Mouse (Mus musculus) MEL (cell line): Measurements from ENCODE around the gene Prcd.

ENCODE experiments used
- CTCF ChIP-seq, 3 experiments: IDR thresholded peaks in 2 of 3; conservative IDR thresholded peaks in 1 of 3; 2 replicates each; pipeline ENCODE4 v1.5.1; 2011 to 2012; ENCODE audit warnings: low read length in 3 of 3, low read depth in 2 of 3, mild to moderate bottlenecking in 2 of 3, improper control_type of control experiment in 1 of 3, inconsistent platforms in 1 of 3, mixed read lengths in 1 of 3, moderate library complexity in 1 of 3; ENCODE audit not compliant: control insufficient read depth in 1 of 3, insufficient read depth in 1 of 3, poor library complexity in 1 of 3, severe bottlenecking in 1 of 3
- E2F4 ChIP-seq: IDR thresholded peaks from 2 replicates; pipeline ENCODE4 v1.6.1; 2011; ENCODE audit warnings: low read depth, low read length, improper control_type of control experiment, borderline replicate concordance
- EP300 ChIP-seq, 2 experiments: IDR thresholded peaks; 2 replicates each; pipeline ENCODE4 v1.6.1; 2011; ENCODE audit warnings: improper control_type of control experiment in 2 of 2, low read length in 2 of 2, low read depth in 1 of 2, mild to moderate bottlenecking in 1 of 2
- GATA1 ChIP-seq: IDR thresholded peaks from 2 replicates; pipeline ENCODE4 v1.6.1; 2011; ENCODE audit warnings: low read depth, low read length, improper control_type of control experiment
- HCFC1 ChIP-seq: IDR thresholded peaks from 2 replicates; pipeline ENCODE4 v1.6.1; 2012; ENCODE audit warnings: low read depth, mild to moderate bottlenecking, inconsistent platforms, low read length, improper control_type of control experiment, moderate library complexity
- JUND ChIP-seq: IDR thresholded peaks from 2 replicates; pipeline ENCODE4 v1.6.1; 2011; ENCODE audit warnings: low read depth, mild to moderate bottlenecking, improper control_type of control experiment, low read length
- MAFK ChIP-seq: IDR thresholded peaks from 2 replicates; pipeline ENCODE4 v1.6.1; 2011; ENCODE audit warnings: low read depth, mild to moderate bottlenecking, low read length, improper control_type of control experiment, borderline replicate concordance
- MAX ChIP-seq: IDR thresholded peaks from 2 replicates; pipeline ENCODE4 v1.6.1; 2011; ENCODE audit warnings: low read length, improper control_type of control experiment
- MXI1 ChIP-seq: IDR thresholded peaks from 2 replicates; pipeline ENCODE4 v1.6.1; 2011; ENCODE audit warnings: mild to moderate bottlenecking, low read depth, low read length, improper control_type of control experiment
- TCF12 ChIP-seq: IDR thresholded peaks from 2 replicates; pipeline ENCODE4 v1.6.1; 2014; ENCODE audit warnings: low read depth, mild to moderate bottlenecking, inconsistent platforms, low read length, improper control_type of control experiment, moderate library complexity
- UBTF ChIP-seq: IDR thresholded peaks from 2 replicates; pipeline ENCODE4 v1.6.1; 2012; ENCODE audit warnings: low read depth, mild to moderate bottlenecking, inconsistent platforms, low read length, improper control_type of control experiment, moderate library complexity, borderline replicate concordance; ENCODE audit not compliant: insufficient read depth
- USF1 ChIP-seq: IDR thresholded peaks from 2 replicates; pipeline ENCODE4 v1.6.1; 2014; ENCODE audit warnings: low read depth, mild to moderate bottlenecking, inconsistent platforms, low read length, improper control_type of control experiment, moderate library complexity
- ZMIZ1 ChIP-seq: IDR thresholded peaks from 2 replicates; pipeline ENCODE4 v1.6.1; 2012; ENCODE audit warnings: low read depth, mild to moderate bottlenecking, inconsistent platforms, low read length, improper control_type of control experiment, moderate library complexity

- TF ChIP-seq ZMIZ1 (no peak), EP300 (IDR thresholded peaks at IDR 0.05; ENCODE audit: low read depth in 1 of 2, low read length in 2 of 2) (no peak), MAFK (peak; percentile 50; the same call in 1 of the 2 replicates), HCFC1 (no peak), MXI1 (no peak), CTCF (IDR thresholded peaks at IDR 0.05 in 2 of 3, conservative IDR thresholded peaks at IDR 0.05 in 1 of 3; ENCODE audit: control insufficient read depth in 1 of 3, insufficient read depth in 1 of 3, low read depth in 2 of 3, low read length in 3 of 3, poor library complexity in 1 of 3, severe bottlenecking in 1 of 3) (no peak), USF1 (no peak), E2F4 (no peak), UBTF (no peak), GATA1 (no peak), MAX (no peak), JUND (no peak), TCF12 (no peak)
These were observed 36.3 kb downstream of the Prcd start for GRCm38 (mm10) chr11:116689622-116690021.
